Mouse (Mus musculus) olfactory bulb, adult 2 months (tissue): ENCODE results near the gene Cyb5rl. TPM values are rescaled to one million over a fixed set of nuclear protein-coding genes. Genes with fewer than 3 reads are reported as not detected.
"Not testable (repeated sequence)": the region's sequence is repeated elsewhere in the genome, so short reads cannot be mapped to it uniquely, and the experiment has no call there.

Source experiments
- H3K27ac ChIP-seq: fragments of 200-500 bp; 2 replicates; pipeline ENCODE4 v1.5.1; 2012; ENCODE audit warnings: low read depth, low read length; ENCODE audit not compliant: insufficient read depth
- H3K4me1 ChIP-seq: fragments of 200-500 bp; 2 replicates; pipeline ENCODE4 v1.6.1; 2012; ENCODE audit warnings: low read length; ENCODE audit not compliant: control insufficient read depth, insufficient read depth
- H3K4me3 ChIP-seq: fragments of 200-500 bp; 2 replicates; pipeline ENCODE4 v1.5.1; 2012; ENCODE audit warnings: mild to moderate bottlenecking, low read depth, low read length, moderate library complexity; ENCODE audit not compliant: insufficient read depth
- CTCF ChIP-seq: fragments of 200-500 bp; IDR thresholded peaks from 2 replicates; pipeline ENCODE4 v1.5.1; 2012; ENCODE audit warnings: low read depth, mild to moderate bottlenecking, low read length, moderate library complexity; ENCODE audit not compliant: insufficient read depth
- POLR2A ChIP-seq: fragments of 200-500 bp; IDR thresholded peaks from 2 replicates; pipeline ENCODE4 v1.6.1; 2012; ENCODE audit warnings: mild to moderate bottlenecking, low read depth, low read length, moderate library complexity; ENCODE audit not compliant: insufficient read depth
- WGBS: fragments of 180-500 bp; shearing (Covaris S2); methylation state at CpG from one replicate; pipeline ENCODE4 v1.1.7; 2018; 5-methylcytosine and 5-hydroxymethylcytosine counted together
- polyA plus RNA-seq: library from polyadenylated mRNA; stranded (reverse); fragments of >200 nt; gene quantifications from 2 replicates; pipeline ENCODE4 v1.2.4, GENCODE M21; 2012; ENCODE audit warnings: low replicate concordance; ENCODE audit not compliant: missing spikeins, insufficient read depth, insufficient read length

Cyb5rl gene
- polyA plus RNA-seq, 1 experiment = not detected

DNA sequence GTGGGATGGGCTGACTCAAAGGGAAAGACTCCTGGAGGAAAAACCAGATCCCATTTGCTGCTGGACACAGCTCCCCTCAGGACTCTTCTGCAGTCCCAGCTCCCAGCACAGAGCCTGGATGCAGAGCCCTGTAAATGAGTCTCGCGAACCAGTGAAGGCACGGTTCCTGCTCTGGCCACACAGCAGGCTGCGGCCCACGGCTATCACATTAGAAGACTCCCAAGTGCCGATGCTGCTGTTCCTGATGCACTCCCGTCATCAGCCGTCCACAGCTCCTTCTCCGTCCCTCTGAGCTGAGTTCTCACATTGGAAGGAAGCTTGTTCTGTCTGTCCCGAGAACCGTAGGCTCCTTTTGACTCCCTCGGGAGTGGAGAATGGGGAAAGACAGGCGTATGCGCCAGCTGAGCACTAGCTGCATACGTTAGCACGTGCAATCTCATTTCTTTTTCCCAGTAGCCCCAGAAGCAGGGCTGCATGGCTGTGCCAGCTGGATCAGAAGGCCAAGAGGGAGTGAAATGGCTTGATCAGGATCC lies 30.1 kb downstream of the Cyb5rl start, which contains the start of gene Cdcp2:
Gene Cdcp2 (plus strand): TSS at position 51 of the 533 bp plus-strand sequence.
- H3K27ac ChIP-seq = no peak within 1 kb of the TSS

DNA sequence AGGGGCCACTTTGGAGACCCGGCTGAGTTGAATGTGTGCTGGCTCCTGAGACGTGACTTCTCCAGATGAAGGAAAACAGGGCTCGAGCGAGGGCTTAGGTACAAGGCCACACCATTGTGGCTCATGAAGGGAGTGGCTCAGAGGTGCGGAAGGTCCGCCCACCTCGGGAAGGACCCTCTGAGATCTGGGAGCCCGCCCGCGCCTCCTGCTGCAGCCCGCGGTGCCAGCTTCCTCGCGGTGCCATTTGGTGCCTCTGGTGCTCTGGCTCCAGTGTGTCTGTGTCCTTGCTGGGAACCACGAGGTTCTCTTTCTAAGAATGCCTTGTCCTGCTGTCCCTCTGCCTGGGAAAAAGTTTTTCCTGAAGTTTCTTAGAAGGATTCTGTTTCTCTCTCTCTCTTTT lies 31.1 kb downstream of the Cyb5rl start:
- Histone ChIP-seq H3K4me1 (0 out of 2 replicates have a peak, but pooled peaks cover 5% of the 10 kb centered on the region), H3K27ac (no peak overlapping the region), H3K4me3 (no peak overlapping the region)
- 77% methylated on average over 15 of the region's 15 CpGs for WGBS
- TF ChIP-seq POLR2A (no peak), CTCF (no peak)

More for the DNA sequence above, 30.1 kb downstream of the Cyb5rl start, which contains the start of gene Cdcp2:
- TF ChIP-seq CTCF = no peak
- TF ChIP-seq POLR2A = no peak
- no peak within 1 kb of the TSS for H3K4me3 ChIP-seq
- 84% methylated on average over 16 of the region's 16 CpGs for WGBS
- H3K4me1 ChIP-seq = 0 out of 2 replicates have a peak, but pooled peaks cover 5% of the 10 kb centered on the region

- TF ChIP-seq CTCF (no peak), POLR2A (no peak)
- Histone ChIP-seq H3K4me1 (0 out of 2 replicates have a peak, but pooled peaks cover 5% of the 10 kb centered on the region), H3K27ac (no peak overlapping the region), H3K4me3 (no peak overlapping the region)
- 84% methylated on average over 10 of the region's 10 CpGs for WGBS
Observed at GRCm38 (mm10) chr4:107098375-107098774, 31.6 kb downstream of the Cyb5rl start.

DNA sequence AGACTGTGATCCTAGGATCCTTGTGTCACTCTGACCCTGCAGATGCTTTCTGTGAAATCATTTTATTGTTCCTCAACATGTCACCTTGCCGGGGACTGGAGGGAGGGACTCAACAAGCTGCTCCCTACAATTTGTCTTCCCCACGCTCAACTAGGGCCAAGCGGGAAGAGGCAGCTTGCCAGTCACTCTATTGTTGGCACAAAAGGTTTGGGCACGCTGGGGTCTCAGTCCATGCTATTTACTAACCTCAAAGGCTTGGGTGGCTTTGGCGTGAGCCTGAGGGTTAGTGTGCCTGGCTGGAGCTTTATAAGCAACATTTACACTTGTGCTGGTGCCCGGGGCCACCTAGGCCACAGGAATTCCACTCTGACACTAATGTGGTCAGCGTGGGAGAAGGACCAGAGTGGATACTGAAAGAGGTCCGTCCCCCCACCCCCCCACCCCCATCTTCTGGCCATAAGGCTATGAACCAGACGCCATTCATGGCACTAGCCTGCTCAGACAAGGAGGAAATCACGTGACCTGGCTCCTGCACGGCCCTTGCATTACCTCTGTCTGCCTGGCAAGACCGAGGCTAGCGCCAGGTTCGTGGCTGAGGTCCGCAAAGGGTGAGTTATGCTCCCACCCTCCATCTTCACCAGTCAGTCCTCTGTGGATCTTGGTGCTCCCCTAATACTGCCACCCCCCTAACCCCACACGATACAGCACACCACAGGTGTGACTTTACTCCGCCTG lies 32.2 kb downstream of the Cyb5rl start:
- Histone ChIP-seq H3K27ac (no peak overlapping the region), H3K4me1 (0 out of 2 replicates have a peak, but pooled peaks cover 5% of the 10 kb centered on the region), H3K4me3 (no peak overlapping the region)
- TF ChIP-seq POLR2A = no peak
- no peak for TF ChIP-seq CTCF
- 60% methylated on average over 17 of the region's 17 CpGs for WGBS

- TF ChIP-seq POLR2A = no peak
- TF ChIP-seq CTCF = no peak
- H3K4me3 ChIP-seq = no peak overlapping the region
- H3K27ac ChIP-seq = no peak overlapping the region
- WGBS = 88% methylated on average over 8 of the region's 8 CpGs
- 0 out of 2 replicates have a peak, but pooled peaks cover 5% of the 10 kb centered on the region for H3K4me1 ChIP-seq
Observed at GRCm38 (mm10) chr4:107102220-107102619, 35.4 kb downstream of the Cyb5rl start.

DNA sequence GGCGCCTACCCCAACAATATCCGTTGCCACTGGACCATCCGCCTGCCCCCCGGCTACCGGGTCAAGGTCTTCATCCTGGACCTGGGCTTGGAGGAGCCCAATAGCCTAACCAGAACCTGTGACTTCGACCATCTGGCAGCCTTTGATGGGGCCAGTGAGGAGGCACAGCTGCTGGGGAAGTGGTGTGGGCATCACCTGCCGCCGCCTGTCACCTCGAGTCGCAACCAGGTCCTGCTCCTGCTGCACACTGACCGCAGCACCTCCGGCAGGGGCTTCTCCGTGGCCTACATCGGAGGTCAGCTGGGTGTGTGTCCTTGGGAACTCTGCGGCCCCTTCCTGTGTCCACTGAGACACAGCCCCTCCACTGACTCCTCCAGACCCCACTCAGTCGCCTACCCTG lies 40.0 kb downstream of the Cyb5rl start:
- Histone ChIP-seq H3K4me1 (peaks cover 14% of the 10 kb centered on the region), H3K4me3 (no peak overlapping the region), H3K27ac (no peak overlapping the region)
- no peak for TF ChIP-seq CTCF
- WGBS = 95% methylated on average over 16 of the region's 16 CpGs

GRCm38 (mm10) chr4:107108291-107108731 lies 41.5 kb downstream of the Cyb5rl start:
- Histone ChIP-seq H3K4me1 (peaks cover 14% of the 10 kb centered on the region), H3K4me3 (no peak overlapping the region), H3K27ac (no peak overlapping the region)
- WGBS = 43% methylated on average over 13 of the region's 13 CpGs
- TF ChIP-seq CTCF = no peak
- TF ChIP-seq POLR2A = no peak

DNA sequence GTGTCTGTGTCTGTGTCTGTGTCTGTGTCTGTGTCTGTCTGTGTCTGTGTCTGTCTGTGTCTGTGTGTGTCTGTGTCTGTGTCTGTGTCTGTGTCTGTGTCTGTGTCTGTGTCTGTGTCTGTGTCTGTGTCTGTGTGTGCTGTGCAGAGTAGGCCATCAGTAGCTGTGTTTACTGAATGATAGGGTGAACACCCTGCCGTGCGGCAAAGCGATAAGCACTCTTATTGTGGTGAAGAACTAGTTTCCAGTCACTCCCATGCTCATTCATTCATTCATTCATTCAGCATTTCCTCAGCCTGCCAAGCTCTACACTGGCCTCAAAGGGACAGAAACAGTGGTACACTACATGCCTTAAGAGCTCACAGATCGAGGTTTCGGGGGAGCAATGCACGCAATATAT lies 42.4 kb downstream of the Cyb5rl start:
- not testable (repeated sequence) for H3K27ac ChIP-seq, H3K4me3 ChIP-seq
- H3K4me1 ChIP-seq = peaks cover 14% of the 10 kb centered on the region
- WGBS = 95% methylated on average over 6 of the region's 6 CpGs

GRCm38 (mm10) chr4:107114278-107114677 lies 47.5 kb downstream of the Cyb5rl start:
- Histone ChIP-seq H3K4me1 (no peaks in the 10 kb centered on the region), H3K27ac (no peak overlapping the region), H3K4me3 (no peak overlapping the region)
- TF ChIP-seq POLR2A = no peak
- no peak for TF ChIP-seq CTCF
- 84% methylated on average over 8 of the region's 8 CpGs for WGBS

DNA sequence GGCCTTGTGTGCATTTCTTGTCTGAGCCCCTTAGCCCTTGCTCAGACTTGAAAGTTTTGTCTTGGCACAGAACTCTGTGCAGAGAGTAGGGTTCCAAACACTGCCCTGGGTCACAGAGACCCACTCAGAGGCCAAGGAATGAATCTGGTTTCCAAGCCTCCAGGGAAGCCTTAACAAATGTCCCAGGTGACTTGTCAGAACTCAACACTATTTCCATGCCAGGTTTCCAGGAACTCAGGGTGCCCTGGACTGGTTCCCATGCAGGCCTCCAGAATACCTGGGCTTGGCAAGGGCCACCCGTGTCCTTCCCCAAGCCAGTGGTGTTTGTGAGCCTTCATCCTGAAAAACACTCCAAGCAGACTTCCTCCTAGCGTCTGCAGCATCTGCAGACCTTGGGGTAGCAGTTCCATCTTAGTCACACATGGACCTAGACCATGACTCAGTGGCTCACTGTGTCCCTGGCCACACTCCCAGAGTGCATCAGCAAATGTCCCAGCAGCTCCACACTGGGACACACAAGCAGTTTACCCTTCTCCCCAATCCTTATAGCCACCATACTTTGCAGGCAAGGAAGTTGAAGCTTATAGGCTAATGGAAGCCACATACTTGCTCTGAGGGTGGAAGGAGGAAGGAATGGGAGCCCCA lies 51.1 kb downstream of the Cyb5rl start:
- WGBS = 95% methylated on average over 2 of the region's 2 CpGs
- H3K4me3 ChIP-seq = no peak overlapping the region
- TF ChIP-seq CTCF (no peak), POLR2A (no peak)
- no peak overlapping the region for H3K27ac ChIP-seq
- no peaks in the 10 kb centered on the region for H3K4me1 ChIP-seq
